Comparison of ENCODE assay signal across 12 mouse cellular contexts in genomic region chr8:126433827-126434226, GRCm38 (mm10). TPM values are rescaled to one million over a fixed set of nuclear protein-coding genes. Genes with fewer than 3 reads are reported as not detected.
A peak's percentile ranks its signal among the peaks of the same experiment; 100 is the strongest.
DNase-seq lines count a peak whose midpoint lies in the region; ATAC-seq and TF ChIP-seq lines count a peak whose summit lies in the region.
"Had no signal": no experiment of that assay in that cellular context is flagged by ENCODE, and none has a peak within 500 bp of the region (broad histone marks: within the 10 kb centered on the region; RNA-seq: fewer than 3 reads in every experiment).

No protein-coding gene starts in this region.

- WGBS in lung, embryonic 14.5 days, result 83% methylated on average over 7 of the region's 7 CpGs
- whole genome bisulfite sequencing in small intestine, adult 2 months, result 86% methylated on average over 7 of the region's 7 CpGs

- H3K4me2 ChIP-seq in lung, embryonic 14.5 days, result no peak overlapping the region
- H3K4me2 ChIP-seq: heart, embryonic 13.5 days; limb, embryonic 15.5 days; midbrain, embryonic 12.5 days had no signal

- H3K4me1 ChIP-seq in lung, embryonic 14.5 days (ENCODE audit: insufficient read depth), result no peaks in the 10 kb centered on the region
- no peaks in the 10 kb centered on the region for H3K4me1 ChIP-seq in small intestine, adult 2 months (ENCODE audit: control insufficient read depth, insufficient read depth, insufficient read length, low read length)
- H3K4me1 ChIP-seq: heart, embryonic 13.5 days; limb, embryonic 15.5 days; midbrain, embryonic 12.5 days had no signal

- H3K4me3 ChIP-seq in lung, embryonic 14.5 days (ENCODE audit: low read depth, low read length), result no peak overlapping the region
- no peak overlapping the region for H3K4me3 ChIP-seq in left cerebral cortex, adult 2 months
- no peak overlapping the region for H3K4me3 ChIP-seq in small intestine, adult 2 months (ENCODE audit: low read depth, low read length)
- H3K4me3 ChIP-seq: heart, embryonic 13.5 days; limb, embryonic 15.5 days; midbrain, embryonic 12.5 days had no signal

- TF ChIP-seq CTCF in lung, embryonic 14.5 days (IDR thresholded peaks at IDR 0.05; ENCODE audit: low read depth), result no peak
- peak; percentile 39 for TF ChIP-seq CTCF in left cerebral cortex, adult 2 months (IDR thresholded peaks at IDR 0.05)
- TF ChIP-seq CTCF in small intestine, adult 2 months (IDR thresholded peaks at IDR 0.05; ENCODE audit: extremely low read depth, insufficient read length, insufficient replicate concordance, low read depth, low read length), result 0 out of 2 replicates have a peak, but pooled peaks have one; percentile 4

- H3K9ac ChIP-seq in lung, embryonic 14.5 days, result no peak overlapping the region
- H3K9ac ChIP-seq: heart, embryonic 13.5 days; limb, embryonic 15.5 days; midbrain, embryonic 12.5 days had no signal

- intact Hi-C loops in left cerebral cortex, adult 2 months (cut with DNase I), result no loop called here

- no peaks in the 10 kb centered on the region for H3K9me3 ChIP-seq in lung, embryonic 14.5 days (ENCODE audit: low read depth, low read length)
- H3K9me3 ChIP-seq: heart, embryonic 13.5 days; limb, embryonic 15.5 days; midbrain, embryonic 12.5 days had no signal

- no peaks in the 10 kb centered on the region for H3K27me3 ChIP-seq in lung, embryonic 14.5 days (ENCODE audit: insufficient read depth, low read length)
- H3K27me3 ChIP-seq in small intestine, adult 2 months (ENCODE audit: control insufficient read depth, insufficient read depth, low read length), result no peaks in the 10 kb centered on the region
- H3K27me3 ChIP-seq: heart, embryonic 13.5 days; limb, embryonic 15.5 days; midbrain, embryonic 12.5 days had no signal

- no peak for TF ChIP-seq POLR2A in small intestine, adult 2 months (IDR thresholded peaks at IDR 0.05; ENCODE audit: low read depth, low read length)

- H3K36me3 ChIP-seq in lung, embryonic 14.5 days (ENCODE audit: insufficient read depth), result peaks cover 48% of the 10 kb centered on the region
- peaks cover 25% of the 10 kb centered on the region for H3K36me3 ChIP-seq in small intestine, adult 2 months (ENCODE audit: control insufficient read depth, insufficient read depth, low read length)

- no peak overlapping the region for H3K27ac ChIP-seq in lung, embryonic 14.5 days (ENCODE audit: low read depth)
- peak overlapping the region; percentile 60 for H3K27ac ChIP-seq in left cerebral cortex, adult 2 months
- no peak overlapping the region for H3K27ac ChIP-seq in small intestine, adult 2 months (ENCODE audit: insufficient read depth, low read depth, low read length)
- H3K27ac ChIP-seq: heart, embryonic 13.5 days; limb, embryonic 15.5 days; midbrain, embryonic 12.5 days had no signal

- no peak for ATAC-seq in lung, embryonic 14.5 days (ENCODE audit: insufficient read depth)

- DNase-seq in lung, embryonic 14.5 days, result peak; percentile 18
- DNase-seq in lung, postnatal 14 days, result no peak
- peak; percentile 27 for DNase-seq in adipocyte (ENCODE audit: low spot score)
- peak; percentile 44 to 60 for DNase-seq in left cerebral cortex, adult 2 months (ENCODE audit: extremely low spot score in 1 of 2, low spot score in 2 of 2)
- DNase-seq in adrenal gland, postnatal 4 days (ENCODE audit: low spot score in 2 of 2), result no peak
- no peak for DNase-seq in ovary, adult 18-20 months (ENCODE audit: low spot score)
- DNase-seq: cerebellum, adult 18-20 months; kidney, adult 2 months had no signal

RNA-seq across cellular contexts. Expression of gene Coa6, which starts 11.5 kb away (rescaled TPM):
- 47.7 and 51.4 TPM in 2 replicates for polyA plus RNA-seq in lung, embryonic 14.5 days (2014; fragmentation: Nextera tagmentation; extraction: Ambion mirVana)
- total RNA-seq in left cerebral cortex, adult 2 months (2021), result 10 to 100 TPM; 23.0 to 25.6 TPM
- polyA plus RNA-seq in small intestine, adult 2 months (2012; rRNA removed), result 50.2 and 60.6 TPM in 2 replicates
- total RNA-seq in adrenal gland, postnatal 4 days (2021), result 10 to 100 TPM; 31.5 to 34.7 TPM

RNA-seq across cellular contexts. Expression of gene Tarbp1, which starts 41.0 kb away (rescaled TPM):
- polyA plus RNA-seq in lung, embryonic 14.5 days (2014; fragmentation: Nextera tagmentation; extraction: Ambion mirVana), result 5.0 TPM in 2 replicates
- 1 to 10 TPM; 4.2 to 4.6 TPM for total RNA-seq in left cerebral cortex, adult 2 months (2021)
- 1.3 and 1.7 TPM in 2 replicates for polyA plus RNA-seq in small intestine, adult 2 months (2012; rRNA removed)
- total RNA-seq in adrenal gland, postnatal 4 days (2021), result 10 to 100 TPM; 11.0 to 11.2 TPM

Comparison
In these comparisons a context has a peak if more than half of its experiments do, and no peak if none do; other contexts are left out.
1. DNase-seq: peak in lung, embryonic 14.5 days (single experiment), adipocyte (single experiment) and left cerebral cortex, adult 2 months (2 of 2); none in lung, postnatal 14 days (single experiment), adrenal gland, postnatal 4 days (0 of 2) and ovary, adult 18-20 months (single experiment).